Mouse (Mus musculus) regulatory T cell (primary cell): Measurements from ENCODE around the gene Ms4a6c.
"Not testable (repeated sequence)": the region's sequence is repeated elsewhere in the genome, so short reads cannot be mapped to it uniquely, and the experiment has no call there.

ENCODE experiments used
- in situ Hi-C: fragments of 300-600 bp; cut with MboI, MseI; formaldehyde crosslinking; loops from one replicate; pipeline ENCODE4 v1.15.1; 2025; ENCODE audit warnings: high pct_unique_total_duplicates

The Ms4a6c gene

DNA sequence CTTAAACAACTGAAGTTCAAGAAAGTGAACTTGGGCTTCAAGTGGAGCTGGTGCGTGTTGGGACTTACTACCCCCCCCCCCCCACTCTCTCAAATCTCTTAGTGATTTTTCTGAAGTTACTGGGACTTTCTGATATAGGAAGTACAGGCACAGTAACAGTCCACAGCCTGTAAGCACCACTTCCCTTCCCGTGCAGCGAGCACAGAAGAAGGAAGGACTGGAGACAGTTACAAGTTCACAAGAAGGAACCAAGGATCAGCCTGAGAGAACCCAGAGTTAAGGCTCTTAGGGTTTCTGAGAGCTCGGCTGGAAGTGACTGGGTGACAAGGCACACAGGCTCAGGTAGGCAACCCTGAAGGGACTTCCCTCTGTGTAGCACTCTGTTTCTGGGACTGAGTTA lies at the start of gene Ms4a6c:
Gene Ms4a6c, plus strand, starts transcription at position 152 of the 400 bp plus-strand sequence.
- in situ Hi-C loops, result loop anchor here (5.0 kb wide), 1 partner anchor 133 kb away; the partner anchor contains the start of gene Ms4a6d

DNA sequence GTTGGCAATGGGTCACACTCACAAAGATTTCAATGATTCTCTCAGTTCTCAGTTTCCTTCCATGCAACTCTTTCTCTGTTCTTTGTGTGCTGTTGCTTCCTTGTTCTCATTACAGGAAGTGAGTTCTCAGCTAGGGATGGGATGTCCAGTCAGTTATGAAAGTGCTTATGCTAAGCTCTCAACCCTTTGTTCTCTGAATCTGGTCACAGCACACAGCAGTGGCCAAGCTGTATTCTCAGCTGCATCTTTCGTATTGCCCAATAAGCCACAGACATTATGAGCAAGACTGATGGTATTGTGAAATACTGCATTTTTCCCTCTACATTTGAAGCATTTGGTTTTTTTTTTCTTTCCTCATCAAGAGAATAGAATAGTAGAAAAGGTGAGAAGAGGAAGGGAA lies 38.0 kb upstream of the Ms4a6c start:
- in situ Hi-C loops, result not testable (repeated sequence)

DNA sequence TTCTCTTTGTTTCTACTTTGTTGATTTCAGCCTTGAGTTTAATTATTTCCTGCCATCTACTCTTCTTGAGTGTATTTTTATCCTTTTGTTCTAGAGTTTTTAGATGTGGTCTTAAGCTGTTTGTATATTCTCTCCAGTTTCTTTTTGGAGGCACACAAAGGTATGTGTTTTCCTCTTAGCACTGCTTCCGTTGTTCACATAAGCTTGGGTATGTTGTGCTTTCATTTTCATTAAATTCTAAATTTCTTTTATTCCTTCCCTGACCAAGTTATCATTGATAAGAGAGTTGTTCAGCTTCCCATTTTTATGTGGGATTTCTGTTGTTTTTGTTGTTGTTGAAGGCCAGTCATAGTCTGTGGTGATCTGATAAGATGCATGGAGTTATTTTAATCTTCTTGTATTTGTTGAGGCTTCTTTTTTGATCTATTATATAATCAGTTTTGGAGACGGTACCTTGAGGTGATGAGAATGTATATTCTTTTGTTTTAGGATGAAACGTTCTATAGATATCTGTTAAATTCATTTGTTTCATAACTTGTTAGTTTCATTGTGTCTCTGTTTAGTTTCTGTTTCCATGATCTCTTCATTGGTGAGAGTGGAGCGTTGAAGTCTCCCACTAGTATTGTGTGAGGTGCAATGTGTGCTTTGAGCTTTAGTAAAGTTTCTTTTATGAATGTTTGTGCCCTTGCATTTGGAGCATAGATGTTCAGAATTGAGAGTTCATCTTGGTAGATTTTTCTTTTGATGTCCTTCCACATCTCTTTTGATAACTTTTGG lies 33.9 kb upstream of the Ms4a6c start:
- in situ Hi-C loops, result loop anchor here (5.0 kb wide), 1 partner anchor 47 kb away; no protein-coding TSS in a partner anchor

DNA sequence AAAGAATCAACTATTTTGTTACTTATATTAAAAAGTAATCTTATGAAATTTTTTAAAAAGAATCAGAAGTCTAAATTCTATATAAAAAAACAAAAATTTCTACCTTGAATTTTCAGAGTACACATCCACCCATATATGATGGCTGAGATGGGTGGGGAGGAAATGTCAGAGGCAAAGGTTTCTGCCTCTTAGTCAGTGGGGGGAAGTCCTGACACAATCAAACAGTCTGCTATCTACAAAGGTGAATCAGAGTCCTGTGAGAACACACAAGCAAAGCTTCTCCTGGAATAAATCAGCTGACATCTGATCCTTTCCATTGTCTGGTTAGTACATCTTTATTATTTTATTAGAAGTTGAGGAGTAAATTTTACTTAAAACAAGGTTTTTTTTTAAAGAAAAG lies 25.8 kb upstream of the Ms4a6c start, which contains the start of gene Ms4a4b:
Gene Ms4a4b, plus strand, starts transcription at position 216 of the 400 bp plus-strand sequence.
- in situ Hi-C loops, result no loop called here

DNA sequence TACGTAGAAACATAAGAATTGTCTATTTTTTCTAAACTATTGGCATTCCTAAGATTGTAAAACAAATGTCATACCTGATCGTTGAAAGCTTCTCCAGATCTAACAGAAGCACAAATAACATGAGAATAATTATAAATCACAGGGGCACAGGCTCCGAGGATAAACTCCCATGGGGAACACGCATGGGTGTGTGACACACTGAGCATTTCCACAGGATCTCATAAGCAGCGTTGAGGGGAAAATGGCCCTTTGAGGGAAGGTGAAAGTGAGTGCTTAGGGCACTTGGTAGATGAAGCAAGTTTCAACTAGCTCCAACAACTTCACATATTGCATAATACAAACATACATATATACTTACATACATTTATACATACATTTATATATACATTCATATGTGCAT lies 25.2 kb upstream of the Ms4a6c start:
- in situ Hi-C loops, result no loop called here

DNA sequence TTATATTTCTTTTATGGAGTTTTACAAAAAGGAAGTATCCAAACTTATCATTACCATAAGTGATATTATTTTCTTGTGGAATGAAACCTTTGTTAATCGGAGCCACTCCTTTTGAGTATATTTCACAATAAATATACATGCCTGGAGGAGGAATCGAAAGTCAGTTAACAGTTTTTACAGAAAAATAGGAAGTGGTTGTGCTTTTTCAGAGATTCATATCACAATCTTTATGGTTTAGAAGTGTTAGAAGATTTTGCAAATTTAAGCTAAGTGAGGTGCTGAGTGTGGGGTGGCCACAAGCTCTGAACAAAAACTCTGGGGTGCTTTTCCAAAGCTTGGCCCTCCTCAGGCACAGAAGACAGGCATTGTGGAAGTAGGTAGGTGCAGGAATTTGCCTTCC lies 21.9 kb upstream of the Ms4a6c start:
- in situ Hi-C loops, result no loop called here

DNA sequence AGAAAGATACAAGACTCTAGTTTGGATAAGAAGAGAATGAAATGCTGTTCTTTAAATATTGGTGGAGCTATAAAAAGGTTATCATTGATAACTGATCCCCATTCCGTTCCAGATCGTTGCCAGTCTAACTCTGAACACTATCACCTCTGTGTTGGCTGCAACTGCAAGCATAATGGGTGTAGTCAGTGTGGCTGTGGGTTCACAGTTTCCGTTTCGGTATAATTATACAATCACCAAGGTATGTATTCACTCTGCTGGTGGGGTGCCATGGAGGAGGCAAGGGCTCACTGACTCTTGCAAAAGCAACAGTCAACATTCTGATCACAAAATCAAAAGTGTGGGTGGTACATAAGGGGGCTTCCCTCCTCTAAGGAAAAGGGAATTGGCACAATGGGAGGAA lies 10.1 kb upstream of the Ms4a6c start:
- in situ Hi-C loops, result loop anchor here (5.0 kb wide), 1 partner anchor 42 kb away; no protein-coding TSS in a partner anchor

DNA sequence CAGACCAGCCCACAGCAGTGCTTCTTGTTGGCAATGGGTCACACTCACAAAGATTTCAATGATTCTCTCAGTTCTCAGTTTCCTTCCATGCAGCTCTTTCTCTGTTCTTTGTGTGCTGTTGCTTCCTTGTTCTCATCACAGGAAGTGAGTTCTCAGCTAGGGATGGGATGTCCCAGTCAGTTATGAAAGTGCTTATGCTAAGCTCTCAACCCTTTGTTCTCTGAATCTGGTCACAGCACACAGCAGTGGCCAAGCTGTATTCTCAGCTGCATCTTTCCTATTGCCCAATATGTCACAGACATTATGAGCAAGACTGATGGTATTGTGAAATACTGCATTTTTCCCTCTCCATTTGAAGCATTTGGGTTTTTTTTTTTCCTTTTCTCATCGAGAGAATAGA lies 4.4 kb upstream of the Ms4a6c start:
- in situ Hi-C loops, result loop anchor here (5.0 kb wide), 1 partner anchor 138 kb away; the partner anchor contains the start of gene Ms4a6d

DNA sequence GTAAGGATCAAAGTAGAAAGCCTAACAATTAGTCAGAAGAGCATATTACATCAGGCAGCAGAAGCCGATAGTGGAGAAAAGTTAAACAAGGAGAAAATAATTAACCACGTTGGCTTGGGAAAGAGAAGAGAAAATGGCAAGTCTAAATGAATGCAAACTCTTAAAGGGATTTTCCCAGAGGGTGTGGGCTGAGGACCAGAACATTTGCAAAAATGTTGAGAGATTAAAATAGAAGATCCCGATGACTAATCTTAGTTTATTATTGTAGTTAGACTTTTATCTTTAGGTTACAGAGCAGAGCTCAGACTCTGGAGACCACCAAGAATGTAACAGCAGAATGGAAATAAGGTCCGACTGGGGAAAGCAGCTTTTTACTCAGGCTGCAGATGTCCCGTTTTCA lies 2.7 kb upstream of the Ms4a6c start:
- in situ Hi-C loops, result loop anchor here (5.0 kb wide), 1 partner anchor 136 kb away; the partner anchor contains the start of gene Ms4a6d

DNA sequence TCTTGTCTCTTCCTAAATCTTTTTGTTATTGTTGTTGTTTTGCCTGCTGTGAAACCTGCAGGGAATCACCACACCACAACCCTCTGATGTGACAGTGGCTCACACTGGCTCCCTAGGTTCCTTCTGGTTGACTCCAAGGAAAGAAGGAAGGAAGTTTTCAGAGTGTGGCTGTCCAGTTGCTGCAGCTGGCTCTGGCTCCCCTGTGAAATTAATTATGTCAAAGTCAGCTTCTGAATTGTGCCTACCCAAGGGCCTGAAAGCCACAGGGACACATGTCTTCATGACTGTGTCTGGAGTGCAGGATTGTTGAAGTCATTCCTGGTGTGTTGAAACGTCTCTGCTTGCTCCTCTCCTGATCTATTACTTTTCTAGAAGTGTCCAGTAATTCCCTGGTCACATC lies 805 bp upstream of the Ms4a6c start:
- in situ Hi-C loops, result loop anchor here (5.0 kb wide), 1 partner anchor 134 kb away; the partner anchor contains the start of gene Ms4a6d

DNA sequence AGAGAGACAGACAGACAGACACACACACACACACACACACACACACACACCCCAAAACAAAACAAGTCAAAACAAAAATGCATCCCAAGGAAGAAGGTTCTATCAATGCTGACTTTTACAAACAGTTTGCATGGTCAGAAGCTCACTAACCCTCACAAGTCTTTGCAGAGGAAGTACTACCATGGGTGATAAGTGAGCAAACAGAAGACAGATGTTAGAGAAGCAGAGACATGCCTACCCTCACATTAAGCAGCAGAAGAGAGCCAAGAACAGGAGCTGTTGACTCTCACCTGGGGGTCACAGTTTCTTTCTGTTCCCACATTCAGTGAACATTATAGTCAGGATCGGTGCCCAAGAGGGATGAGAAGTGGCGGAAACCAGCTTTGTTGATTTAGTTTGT lies 10.5 kb downstream of the Ms4a6c start:
- in situ Hi-C loops, result loop anchor here (5.0 to 25.0 kb wide), 3 partner anchors 42 to 742 kb away; partner anchors contain the start of gene Cd5

DNA sequence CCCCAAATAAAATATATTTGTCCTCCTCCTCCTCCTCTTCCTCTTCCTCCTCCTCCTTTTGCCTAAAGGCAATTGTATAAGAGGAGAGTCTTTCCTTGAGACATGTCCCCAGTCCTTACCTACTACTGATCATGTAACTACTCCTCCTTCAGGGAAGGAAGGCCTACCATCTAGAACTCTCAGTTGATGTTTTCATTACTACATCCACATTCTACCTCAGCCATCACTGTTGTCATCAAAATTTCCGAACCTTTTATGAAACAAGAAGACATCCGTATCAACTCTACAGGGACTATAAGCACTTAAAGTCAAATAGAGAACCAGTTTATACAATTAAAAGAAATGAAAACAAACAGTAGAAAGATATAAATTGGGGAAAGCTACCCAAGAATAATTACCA lies 13.5 kb downstream of the Ms4a6c start:
- in situ Hi-C loops, result loop anchor here (5.0 to 25.0 kb wide), 3 partner anchors 45 to 745 kb away; partner anchors contain the start of gene Cd5

DNA sequence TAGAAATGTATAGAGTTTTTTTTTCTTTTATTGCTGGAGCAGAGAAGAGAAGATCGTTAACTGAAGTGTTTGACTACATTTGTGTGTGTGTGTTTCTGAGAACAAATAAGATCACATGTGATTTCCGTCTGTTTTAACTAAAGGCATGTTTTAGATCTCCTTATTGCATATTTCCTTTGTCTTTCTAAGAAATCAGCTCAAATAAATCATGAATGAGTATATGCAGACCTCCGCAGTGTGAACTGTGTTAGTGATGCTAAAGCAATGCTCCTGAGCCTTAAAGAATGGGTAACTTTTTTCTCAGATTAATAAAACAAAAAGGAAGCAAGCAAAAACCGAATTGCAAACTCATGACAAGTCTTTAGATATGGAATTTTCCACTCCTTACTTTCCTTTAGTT lies 14.8 kb downstream of the Ms4a6c start:
- in situ Hi-C loops, result loop anchor here (5.0 to 25.0 kb wide), 3 partner anchors 47 to 747 kb away; partner anchors contain the start of gene Cd5

DNA sequence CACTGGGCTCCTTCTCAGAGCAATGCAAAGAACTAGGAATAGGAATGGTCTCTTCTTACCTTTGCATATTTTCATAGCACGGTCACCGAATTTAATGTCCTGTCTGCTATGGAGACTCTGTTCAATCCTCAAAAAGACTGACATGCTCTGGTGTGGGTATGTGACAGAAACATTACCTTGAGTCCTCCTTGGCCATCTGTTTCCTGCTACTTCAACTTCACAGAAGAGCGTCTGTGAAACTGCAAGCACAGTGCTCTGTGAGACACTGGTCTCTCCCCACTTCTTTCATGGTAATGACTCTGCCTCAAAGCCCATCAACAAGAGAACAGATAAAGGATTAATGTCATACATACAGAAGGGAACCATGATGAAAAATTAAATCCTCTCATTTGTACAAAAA lies 15.2 kb downstream of the Ms4a6c start:
- in situ Hi-C loops, result loop anchor here (5.0 to 25.0 kb wide), 3 partner anchors 47 to 747 kb away; partner anchors contain the start of gene Cd5

DNA sequence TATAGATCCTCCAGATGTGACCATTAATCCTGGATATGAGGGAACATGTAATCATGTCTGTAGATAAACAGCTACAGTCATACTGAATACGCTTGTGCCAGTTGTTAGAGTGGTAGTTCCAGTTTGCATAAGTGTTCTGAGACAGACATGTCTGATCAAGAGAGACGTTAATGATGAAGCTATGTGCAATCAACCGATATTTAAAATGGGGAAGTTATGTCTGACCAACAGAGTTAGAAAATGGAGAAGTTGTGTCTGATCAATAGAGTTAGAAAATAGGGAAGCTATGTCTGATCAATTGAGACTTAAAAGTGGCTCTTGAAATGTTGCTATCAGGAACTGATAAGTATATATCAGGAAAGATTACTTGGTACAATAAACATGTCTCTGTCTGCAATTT lies 16.1 kb downstream of the Ms4a6c start:
- in situ Hi-C loops, result loop anchor here (25.0 kb wide), 2 partner anchors 527 to 748 kb away; partner anchors contain the start of gene Cd5

DNA sequence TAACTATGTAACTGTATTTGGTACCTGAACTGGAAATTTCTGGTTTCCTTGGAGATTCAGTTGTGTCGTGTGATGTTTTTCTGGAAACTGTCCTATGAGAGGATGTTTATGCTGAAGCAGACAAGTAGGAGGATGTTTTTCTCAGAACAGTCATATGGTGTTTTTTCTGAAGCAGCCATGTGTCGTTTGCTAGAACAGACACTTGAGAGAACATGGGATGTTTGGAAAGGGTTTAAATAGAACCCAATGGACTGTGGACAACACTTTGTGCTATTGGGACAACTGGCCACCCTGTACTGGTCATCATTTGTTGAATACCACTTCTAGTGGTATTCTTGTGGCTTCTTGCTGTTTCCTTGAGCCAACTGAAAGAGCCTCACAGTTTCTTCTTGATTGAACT lies 16.6 kb downstream of the Ms4a6c start, which contains the start of gene Gm8369:
Gene Gm8369, plus strand, starts transcription at position 193 of the 400 bp plus-strand sequence.
- in situ Hi-C loops, result loop anchor here (25.0 kb wide), 2 partner anchors 527 to 748 kb away; partner anchors contain the start of gene Cd5

DNA sequence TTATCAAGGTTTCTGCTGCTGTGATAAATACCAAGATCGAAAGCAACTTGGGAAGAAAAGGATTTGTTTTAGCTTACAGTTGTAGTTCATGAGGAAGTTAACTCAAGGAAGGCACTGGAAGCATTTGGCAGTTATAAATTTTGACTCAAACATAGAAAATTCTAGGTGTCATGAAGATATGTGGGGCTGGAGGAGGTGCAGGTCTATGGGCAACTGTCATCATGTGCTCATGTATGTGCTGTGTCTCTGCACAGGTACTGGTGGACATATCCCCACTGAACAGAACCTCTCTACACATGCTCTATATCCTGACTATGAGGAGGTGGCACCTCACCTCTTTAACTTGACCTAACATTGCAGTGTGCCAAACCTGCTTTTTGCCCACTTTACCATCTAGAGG lies 17.4 kb downstream of the Ms4a6c start:
- in situ Hi-C loops, result loop anchor here (25.0 kb wide), 2 partner anchors 526 to 749 kb away; partner anchors contain the start of gene Cd5

DNA sequence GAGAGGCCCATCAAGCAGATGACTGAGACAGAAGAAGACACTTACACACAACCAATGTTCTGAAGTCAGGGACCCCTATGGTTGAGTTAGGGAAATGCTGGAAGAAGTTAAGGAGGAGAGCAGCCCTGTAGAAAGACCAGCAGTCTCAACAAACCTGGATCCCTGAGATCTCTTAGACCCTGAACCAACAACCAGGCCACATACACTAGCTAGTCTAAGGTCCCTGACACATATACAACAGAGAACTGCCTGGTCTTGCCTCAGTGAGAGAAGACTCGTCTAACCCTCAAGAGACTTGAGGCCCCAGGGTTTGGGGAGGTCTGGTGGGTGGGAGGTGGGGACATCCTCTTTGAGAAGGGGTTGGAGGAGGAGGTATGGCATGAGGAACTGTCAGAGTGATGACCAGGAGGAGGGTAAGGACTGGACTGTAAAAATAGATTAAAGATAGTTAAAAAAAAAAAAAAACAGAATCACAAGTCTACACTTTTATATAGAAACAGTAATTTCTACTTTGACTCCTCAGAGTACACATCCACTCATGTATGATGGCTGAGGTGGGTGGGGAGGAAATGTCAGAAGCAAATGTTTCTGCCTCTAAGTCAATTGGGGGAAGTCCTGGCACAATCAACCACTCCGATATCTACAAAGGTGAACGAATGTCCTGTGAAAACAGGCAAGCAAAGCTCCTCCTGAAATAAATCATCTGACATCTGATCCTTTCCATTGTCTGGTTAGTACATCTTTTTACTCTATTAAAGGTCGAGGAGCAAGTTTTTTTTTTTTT lies 22.4 kb downstream of the Ms4a6c start:
- in situ Hi-C loops, result loop anchor here (25.0 kb wide), 2 partner anchors 521 to 754 kb away; partner anchors contain the start of gene Cd5

DNA sequence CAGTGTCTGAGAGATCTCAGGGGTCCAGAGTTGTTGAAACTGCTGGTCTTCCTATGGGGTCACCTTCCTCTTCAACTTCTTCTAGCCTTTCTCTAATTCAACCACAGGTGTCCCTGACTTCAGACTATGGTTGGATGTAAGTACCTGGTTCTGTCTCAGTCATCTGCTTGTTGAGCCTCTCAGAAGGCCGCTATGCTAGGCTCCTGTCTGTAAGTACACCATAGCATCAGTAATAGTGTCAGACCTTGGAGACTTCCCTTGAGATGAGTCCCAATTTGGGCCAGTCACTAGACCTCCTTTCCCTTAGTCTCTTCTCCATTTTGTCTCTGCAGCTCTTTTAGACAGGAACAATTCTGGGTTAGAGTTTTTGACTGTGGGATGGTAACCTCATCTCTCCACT lies 23.5 kb downstream of the Ms4a6c start:
- in situ Hi-C loops, result loop anchor here (25.0 kb wide), 2 partner anchors 520 to 755 kb away; partner anchors contain the start of gene Cd5

DNA sequence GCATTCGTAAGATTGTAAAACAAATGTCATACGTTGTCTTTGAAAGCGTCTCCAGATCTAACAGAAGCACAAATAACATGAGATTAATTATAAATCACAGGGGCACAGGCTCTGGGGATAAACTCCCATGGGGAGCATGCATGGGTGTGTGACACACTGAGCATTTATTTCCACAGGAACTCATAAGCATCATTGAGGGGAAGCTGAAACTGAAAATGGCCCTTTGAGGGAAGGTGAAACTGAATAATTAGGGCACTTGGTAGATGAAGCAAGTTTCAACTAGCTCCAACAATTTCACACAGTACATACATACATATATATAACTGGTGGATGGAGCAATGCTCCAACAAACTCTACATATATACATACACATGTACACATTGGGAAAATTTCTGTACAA lies 25.4 kb downstream of the Ms4a6c start:
- in situ Hi-C loops, result loop anchor here (25.0 kb wide), 2 partner anchors 518 to 757 kb away; partner anchors contain the start of gene Cd5

DNA sequence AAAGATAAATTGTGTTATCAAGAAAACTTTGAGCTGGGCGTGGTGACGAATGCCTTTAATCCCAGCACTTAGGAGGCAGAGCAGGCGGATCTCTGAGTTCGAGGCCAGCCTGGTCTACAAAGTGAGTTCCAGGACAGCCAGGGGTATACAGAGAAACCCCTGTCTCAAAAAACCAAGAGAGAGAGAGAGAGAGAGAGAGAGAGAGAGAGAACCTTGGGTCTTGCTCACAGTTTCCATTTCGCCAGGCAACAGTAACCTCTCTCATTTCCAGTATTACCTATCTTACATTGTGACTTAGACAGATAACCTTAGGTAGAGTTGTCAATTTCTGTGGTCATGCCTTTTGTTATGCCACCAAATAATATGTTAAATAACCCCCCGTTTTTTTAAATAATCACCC lies 27.2 kb downstream of the Ms4a6c start:
- in situ Hi-C loops, result loop anchor here (25.0 kb wide), 2 partner anchors 516 to 759 kb away; partner anchors contain the start of gene Cd5
